Mouse (Mus musculus): Measurements from ENCODE around the gene Smg7. TPM values are rescaled to one million over a fixed set of nuclear protein-coding genes. Genes with fewer than 3 reads are reported as not detected.
"Not testable (repeated sequence)": the region's sequence is repeated elsewhere in the genome, so short reads cannot be mapped to it uniquely, and the experiment has no call there.

Smg7 gene
- polyA plus RNA-seq, 1 experiment: 46.0 TPM

GRCm38 (mm10) chr1:152913483-152914460 is 11.3 kb upstream of the Smg7 start:
- Histone ChIP-seq H3K4me1 (ENCODE audit: control insufficient read depth, insufficient read depth, low read length) (no peaks in the 10 kb centered on the region), H3K4me3 (ENCODE audit: insufficient read depth, low read length) (no peak overlapping the region), H3K27ac (ENCODE audit: insufficient read depth, low read length) (no peak overlapping the region)
- TF ChIP-seq POLR2A (IDR thresholded peaks at IDR 0.05; ENCODE audit: extremely low read depth, insufficient read depth, low read length) (no peak), CTCF (IDR thresholded peaks at IDR 0.05; ENCODE audit: extremely low read depth, insufficient read depth, low read length) (no peak)

GRCm38 (mm10) chr1:152904469-152904868 is 2.0 kb upstream of the Smg7 start:
- Histone ChIP-seq H3K27ac (ENCODE audit: insufficient read depth, low read length) (no peak overlapping the region), H3K4me1 (ENCODE audit: control insufficient read depth, insufficient read depth, low read length) (peaks cover 2% of the 10 kb centered on the region; the same call in 1 of the 2 replicates), H3K4me3 (ENCODE audit: insufficient read depth, low read length) (peak overlapping the region; percentile 12)
- peak; percentile 61 for TF ChIP-seq CTCF (IDR thresholded peaks at IDR 0.05; ENCODE audit: extremely low read depth, insufficient read depth, low read length)
- TF ChIP-seq POLR2A (IDR thresholded peaks at IDR 0.05; ENCODE audit: extremely low read depth, insufficient read depth, low read length): peak; percentile 58; the same call in 1 of the 2 replicates

- Histone ChIP-seq H3K4me3 (ENCODE audit: insufficient read depth, low read length) (peak overlapping the region; percentile 51), H3K27ac (ENCODE audit: insufficient read depth, low read length) (peak overlapping the region; percentile 79)
- TF ChIP-seq CTCF (IDR thresholded peaks at IDR 0.05; ENCODE audit: extremely low read depth, insufficient read depth, low read length) (no peak), POLR2A (IDR thresholded peaks at IDR 0.05; ENCODE audit: extremely low read depth, insufficient read depth, low read length) (0 out of 2 replicates have a peak, but pooled peaks have one; percentile 7)
Observed at GRCm38 (mm10) chr1:152903591-152904135, 1.2 kb upstream of the Smg7 start.

GRCm38 (mm10) chr1:152902665-152903516 is 445 bp upstream of the Smg7 start:
- TF ChIP-seq CTCF (IDR thresholded peaks at IDR 0.05; ENCODE audit: extremely low read depth, insufficient read depth, low read length) (no peak), POLR2A (IDR thresholded peaks at IDR 0.05; ENCODE audit: extremely low read depth, insufficient read depth, low read length) (peak; percentile 60)
- peaks cover 2% of the 10 kb centered on the region; the same call in 1 of the 2 replicates for H3K4me1 ChIP-seq (ENCODE audit: control insufficient read depth, insufficient read depth, low read length)
- peak overlapping the region; percentile 99 for H3K27ac ChIP-seq (ENCODE audit: insufficient read depth, low read length)
- H3K4me3 ChIP-seq (ENCODE audit: insufficient read depth, low read length): peak overlapping the region; percentile 51

More at GRCm38 (mm10) chr1:152903591-152904135, 1.2 kb upstream of the Smg7 start:
- peaks cover 2% of the 10 kb centered on the region; the same call in 1 of the 2 replicates for H3K4me1 ChIP-seq (ENCODE audit: control insufficient read depth, insufficient read depth, low read length)

- H3K4me1 ChIP-seq (ENCODE audit: control insufficient read depth, insufficient read depth, low read length): peaks cover 2% of the 10 kb centered on the region; the same call in 1 of the 2 replicates
- no peak for TF ChIP-seq CTCF (IDR thresholded peaks at IDR 0.05; ENCODE audit: extremely low read depth, insufficient read depth, low read length)
- TF ChIP-seq POLR2A (IDR thresholded peaks at IDR 0.05; ENCODE audit: extremely low read depth, insufficient read depth, low read length): no peak
- H3K27ac ChIP-seq (ENCODE audit: insufficient read depth, low read length): no peak overlapping the region
- H3K4me3 ChIP-seq (ENCODE audit: insufficient read depth, low read length): peak overlapping the region; percentile 51
Observed at GRCm38 (mm10) chr1:152901419-152901764, 1.1 kb downstream of the Smg7 start.

GRCm38 (mm10) chr1:152888086-152888485 is 14.4 kb downstream of the Smg7 start:
- not testable (repeated sequence) for H3K27ac ChIP-seq (ENCODE audit: insufficient read depth, low read length); H3K4me3 ChIP-seq (ENCODE audit: insufficient read depth, low read length); H3K4me1 ChIP-seq (ENCODE audit: control insufficient read depth, insufficient read depth, low read length)

- no peak for TF ChIP-seq POLR2A (IDR thresholded peaks at IDR 0.05; ENCODE audit: extremely low read depth, insufficient read depth, low read length)
- no peak for TF ChIP-seq CTCF (IDR thresholded peaks at IDR 0.05; ENCODE audit: extremely low read depth, insufficient read depth, low read length)
- Histone ChIP-seq H3K4me1 (ENCODE audit: control insufficient read depth, insufficient read depth, low read length) (no peaks in the 10 kb centered on the region; the same call in 1 of the 2 replicates), H3K4me3 (ENCODE audit: insufficient read depth, low read length) (no peak overlapping the region), H3K27ac (ENCODE audit: insufficient read depth, low read length) (no peak overlapping the region)
Observed at GRCm38 (mm10) chr1:152871031-152871430, 31.4 kb downstream of the Smg7 start.

GRCm38 (mm10) chr1:152869901-152870300 is 32.5 kb downstream of the Smg7 start:
- Histone ChIP-seq H3K4me1 (ENCODE audit: control insufficient read depth, insufficient read depth, low read length) (no peaks in the 10 kb centered on the region; the same call in 1 of the 2 replicates), H3K4me3 (ENCODE audit: insufficient read depth, low read length) (no peak overlapping the region), H3K27ac (ENCODE audit: insufficient read depth, low read length) (no peak overlapping the region)
- no peak for TF ChIP-seq CTCF (IDR thresholded peaks at IDR 0.05; ENCODE audit: extremely low read depth, insufficient read depth, low read length)
- no peak for TF ChIP-seq POLR2A (IDR thresholded peaks at IDR 0.05; ENCODE audit: extremely low read depth, insufficient read depth, low read length)

GRCm38 (mm10) chr1:152846856-152847255 is 55.6 kb downstream of the Smg7 start:
- Histone ChIP-seq H3K4me1 (ENCODE audit: control insufficient read depth, insufficient read depth, low read length) (no peaks in the 10 kb centered on the region), H3K4me3 (ENCODE audit: insufficient read depth, low read length) (no peak overlapping the region), H3K27ac (ENCODE audit: insufficient read depth, low read length) (no peak overlapping the region)
- TF ChIP-seq CTCF (IDR thresholded peaks at IDR 0.05; ENCODE audit: extremely low read depth, insufficient read depth, low read length) (no peak), POLR2A (IDR thresholded peaks at IDR 0.05; ENCODE audit: extremely low read depth, insufficient read depth, low read length) (no peak)

All from cortical plate, adult 2 months (tissue).